ENCODE assay signal across 19 mouse cellular contexts in the genomic region with DNA sequence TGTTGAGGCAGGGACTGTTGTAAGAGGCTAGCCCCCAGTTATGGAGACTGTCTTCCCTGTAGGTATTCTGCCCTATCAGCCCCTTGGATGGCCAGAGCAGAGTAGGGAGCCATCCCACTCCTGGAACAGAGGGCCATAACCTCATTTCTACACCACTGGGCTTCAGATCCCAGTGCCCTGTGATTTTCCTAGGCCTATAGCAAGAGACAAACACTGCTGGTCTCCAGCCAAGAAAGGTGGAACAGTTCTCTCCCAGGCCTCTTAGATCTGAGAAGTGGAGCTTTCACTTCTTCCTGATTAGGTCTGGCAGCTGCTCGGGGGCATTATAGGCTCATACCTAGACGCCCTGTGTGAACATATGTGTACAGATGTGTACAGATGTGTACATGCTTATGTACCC. TPM values are rescaled to one million over a fixed set of nuclear protein-coding genes. Genes with fewer than 3 reads are reported as not detected.
DNase-seq lines count a peak whose midpoint lies in the region; ATAC-seq and TF ChIP-seq lines count a peak whose summit lies in the region.
"Had no signal": no experiment of that assay in that cellular context is flagged by ENCODE, and none has a peak within 500 bp of the region (broad histone marks: within the 10 kb centered on the region; RNA-seq: fewer than 3 reads in every experiment).

No protein-coding gene starts in this region.

- no peaks in the 10 kb centered on the region for H3K36me3 ChIP-seq in heart, embryonic 13.5 days
- no peaks in the 10 kb centered on the region for H3K36me3 ChIP-seq in heart, embryonic 11.5 days (ENCODE audit: control insufficient read depth, insufficient read depth, low read length)
- no peaks in the 10 kb centered on the region for H3K36me3 ChIP-seq in kidney, adult 2 months (ENCODE audit: control insufficient read depth, insufficient read depth, low read length)
- H3K36me3 ChIP-seq: embryonic facial prominence, embryonic 12.5 days; neural tube, embryonic 13.5 days had no signal

- H3K9me3 ChIP-seq in heart, embryonic 13.5 days, result no peaks in the 10 kb centered on the region
- H3K9me3 ChIP-seq in heart, embryonic 11.5 days (replicated peaks; ENCODE audit: control insufficient read depth, low read length), result no peaks in the 10 kb centered on the region
- H3K9me3 ChIP-seq: embryonic facial prominence, embryonic 12.5 days; neural tube, embryonic 13.5 days had no signal

- TF ChIP-seq CTCF in left cerebral cortex, adult 2 months (IDR thresholded peaks at IDR 0.05), result no peak
- no peak for TF ChIP-seq CTCF in kidney, adult 2 months (conservative IDR thresholded peaks at IDR 0.05; ENCODE audit: insufficient read depth, insufficient read length, low read depth, low read length)

- H3K27me3 ChIP-seq in heart, embryonic 13.5 days (replicated peaks), result peaks cover 28% of the 10 kb centered on the region
- peaks cover 7% of the 10 kb centered on the region; the same call in 1 of the 2 replicates for H3K27me3 ChIP-seq in heart, embryonic 11.5 days (ENCODE audit: control insufficient read depth, insufficient read depth, low read length)
- no peaks in the 10 kb centered on the region for H3K27me3 ChIP-seq in kidney, adult 2 months (replicated peaks; ENCODE audit: control insufficient read depth, insufficient read depth, low read length)

- H3K4me2 ChIP-seq in heart, embryonic 13.5 days, result no peak overlapping the region
- H3K4me2 ChIP-seq in heart, embryonic 11.5 days, result no peak overlapping the region
- H3K4me2 ChIP-seq: embryonic facial prominence, embryonic 12.5 days; neural tube, embryonic 13.5 days had no signal

- WGBS in heart, embryonic 13.5 days, result 55% methylated on average over 2 of the region's 2 CpGs
- 73% methylated on average over 2 of the region's 2 CpGs for WGBS in heart, embryonic 11.5 days (ENCODE audit: insufficient replicate concordance)
- WGBS in kidney, adult 2 months, result 76% methylated on average over 2 of the region's 2 CpGs

- no peak for TF ChIP-seq POLR2A in kidney, adult 2 months (IDR thresholded peaks at IDR 0.05; ENCODE audit: low read depth, low read length)

- H3K4me3 ChIP-seq in heart, embryonic 13.5 days, result no peak overlapping the region
- H3K4me3 ChIP-seq in heart, embryonic 11.5 days (ENCODE audit: low read depth, low read length), result no peak overlapping the region
- H3K4me3 ChIP-seq in left cerebral cortex, adult 2 months, result no peak overlapping the region
- no peak overlapping the region for H3K4me3 ChIP-seq in kidney, adult 2 months (ENCODE audit: insufficient read depth, low read depth, low read length)
- H3K4me3 ChIP-seq: embryonic facial prominence, embryonic 12.5 days; neural tube, embryonic 13.5 days had no signal

- no peak for ATAC-seq in heart, embryonic 13.5 days (ENCODE audit: extremely low read depth, insufficient number of reproducible peaks, low FRiP score, low TSS enrichment)
- ATAC-seq in heart, embryonic 11.5 days (replicated peaks; ENCODE audit: insufficient number of reproducible peaks, low FRiP score, low TSS enrichment), result no peak
- ATAC-seq: activated CD4-positive, CD25-positive, alpha-beta regulatory T cell, adult 4 months had no signal

- no peak for DNase-seq in left cerebral cortex, adult 2 months (ENCODE audit: extremely low spot score in 1 of 2, low spot score in 2 of 2)
- no peak for DNase-seq in left cerebral cortex, postnatal 25 days (ENCODE audit: low spot score in 2 of 2)
- peak; percentile 76 for DNase-seq in adipocyte (ENCODE audit: low spot score)
- DNase-seq in cerebellum, adult 9-10 months, result peak; percentile 68
- DNase-seq in kidney, adult 2 months, result no peak
- no peak for DNase-seq in spleen, postnatal 36 days (ENCODE audit: low spot score in 2 of 2)
- DNase-seq: gastrocnemius, postnatal 14 days; heart, postnatal 14 days; kidney, adult 8-10 months; kidney, postnatal 4 days; thymus, postnatal 4 days had no signal

- H3K27ac ChIP-seq in heart, embryonic 13.5 days (replicated peaks), result peak overlapping the region; percentile 33
- no peak overlapping the region for H3K27ac ChIP-seq in heart, embryonic 11.5 days (ENCODE audit: low read depth, low read length)
- peak overlapping the region; percentile 37; the same call in 1 of the 2 replicates for H3K27ac ChIP-seq in left cerebral cortex, adult 2 months
- no peak overlapping the region for H3K27ac ChIP-seq in kidney, adult 2 months (ENCODE audit: insufficient read depth, low read depth, low read length)
- H3K27ac ChIP-seq: embryonic facial prominence, embryonic 12.5 days; neural tube, embryonic 13.5 days had no signal

- peaks cover 24% of the 10 kb centered on the region for H3K4me1 ChIP-seq in heart, embryonic 13.5 days
- peaks cover 2% of the 10 kb centered on the region; the same call in 1 of the 2 replicates for H3K4me1 ChIP-seq in heart, embryonic 11.5 days (ENCODE audit: control insufficient read depth, insufficient read depth, low read length)
- H3K4me1 ChIP-seq in kidney, adult 2 months (ENCODE audit: control insufficient read depth, insufficient read depth, low read length), result no peaks in the 10 kb centered on the region

- no peak overlapping the region for H3K9ac ChIP-seq in heart, embryonic 13.5 days
- no peak overlapping the region for H3K9ac ChIP-seq in heart, embryonic 11.5 days (ENCODE audit: low read depth, low read length)
- H3K9ac ChIP-seq: embryonic facial prominence, embryonic 12.5 days; neural tube, embryonic 13.5 days had no signal

- intact Hi-C loops in left cerebral cortex, adult 2 months (cut with DNase I), result no loop called here
- intact Hi-C loops in left cerebral cortex, postnatal 25 days (cut with DNase I), result no loop called here

RNA-seq across cellular contexts. Expression of a gene that starts 3.2 kb away (rescaled TPM):
- polyA plus RNA-seq in heart, embryonic 13.5 days (2015; fragmentation: Nextera tagmentation; extraction: Ambion mirVana), result 0.17 and 0.24 TPM in 2 replicates
- polyA plus RNA-seq in heart, embryonic 11.5 days (2014; fragmentation: Nextera tagmentation; extraction: Ambion mirVana), result 0.21 and 0.27 TPM in 2 replicates
- total RNA-seq in left cerebral cortex, adult 2 months (2021), result 100 to 1,000 TPM; 197 to 209 TPM
- total RNA-seq in left cerebral cortex, postnatal 25 days (2021), result 100 to 1,000 TPM; 186 to 188 TPM
- polyA plus RNA-seq in kidney, adult 2 months (2012; rRNA removed), result 0.35 and 0.67 TPM in 2 replicates
- total RNA-seq: CH12.LX had no signal

RNA-seq across cellular contexts. Expression of a gene that starts 3.7 kb away (rescaled TPM):
- not detected in 2 replicates for polyA plus RNA-seq in heart, embryonic 13.5 days (2015; fragmentation: Nextera tagmentation; extraction: Ambion mirVana)
- not detected in 2 replicates for polyA plus RNA-seq in heart, embryonic 11.5 days (2014; fragmentation: Nextera tagmentation; extraction: Ambion mirVana)
- not detected for total RNA-seq in left cerebral cortex, adult 2 months (2021)
- total RNA-seq in left cerebral cortex, postnatal 25 days (2021), result not detected
- not detected in 2 replicates for polyA plus RNA-seq in kidney, adult 2 months (2012; rRNA removed)
- total RNA-seq: CH12.LX; gastrocnemius, postnatal 14 days; heart, postnatal 14 days; left cerebral cortex, adult 8-10 months had no signal
- polyA plus RNA-seq: activated CD4-positive, CD25-positive, alpha-beta regulatory T cell, adult 4 months; embryonic facial prominence, embryonic 12.5 days; limb, embryonic 14.5 days; neural tube, embryonic 13.5 days had no signal

RNA-seq across cellular contexts. Expression of a gene that starts 13.8 kb away (rescaled TPM):
- polyA plus RNA-seq in heart, embryonic 13.5 days (2015; fragmentation: Nextera tagmentation; extraction: Ambion mirVana), result 2.2 and 2.9 TPM in 2 replicates
- 1.0 and 1.3 TPM in 2 replicates for polyA plus RNA-seq in heart, embryonic 11.5 days (2014; fragmentation: Nextera tagmentation; extraction: Ambion mirVana)
- 1 to 10 TPM; 4.0 to 4.7 TPM for total RNA-seq in left cerebral cortex, adult 2 months (2021)
- total RNA-seq in left cerebral cortex, postnatal 25 days (2021), result 1 to 10 TPM; 3.7 to 3.8 TPM
- 3.4 and 3.6 TPM in 2 replicates for polyA plus RNA-seq in kidney, adult 2 months (2012; rRNA removed)
- total RNA-seq: CH12.LX had no signal
- polyA plus RNA-seq: activated CD4-positive, CD25-positive, alpha-beta regulatory T cell, adult 4 months had no signal

RNA-seq across cellular contexts. Expression of a gene that starts 30.7 kb away (rescaled TPM):
- polyA plus RNA-seq in heart, embryonic 13.5 days (2015; fragmentation: Nextera tagmentation; extraction: Ambion mirVana), result 36.2 and 38.3 TPM in 2 replicates
- 45.4 and 46.7 TPM in 2 replicates for polyA plus RNA-seq in heart, embryonic 11.5 days (2014; fragmentation: Nextera tagmentation; extraction: Ambion mirVana)
- total RNA-seq in left cerebral cortex, adult 2 months (2021), result 10 to 100 TPM; 42.7 to 47.9 TPM
- total RNA-seq in left cerebral cortex, postnatal 25 days (2021), result 10 to 100 TPM; 38.3 to 39.7 TPM
- 8.1 and 8.7 TPM in 2 replicates for polyA plus RNA-seq in kidney, adult 2 months (2012; rRNA removed)

RNA-seq across cellular contexts. Expression of a gene that starts 37.5 kb away (rescaled TPM):
- 100 and 115 TPM in 2 replicates for polyA plus RNA-seq in heart, embryonic 13.5 days (2015; fragmentation: Nextera tagmentation; extraction: Ambion mirVana)
- polyA plus RNA-seq in heart, embryonic 11.5 days (2014; fragmentation: Nextera tagmentation; extraction: Ambion mirVana), result 117 and 135 TPM in 2 replicates
- total RNA-seq in left cerebral cortex, adult 2 months (2021), result 1 to 10 TPM in 1 of 2 experiments, under 1 TPM in 1; 0.75 to 1.0 TPM
- 1 to 10 TPM in 1 of 2 experiments, under 1 TPM in 1; 0.94 to 2.2 TPM for total RNA-seq in left cerebral cortex, postnatal 25 days (2021)
- polyA plus RNA-seq in kidney, adult 2 months (2012; rRNA removed), result 0.56 and 0.61 TPM in 2 replicates

Comparison
In these comparisons a context has a peak if more than half of its experiments do, and no peak if none do; other contexts are left out.
1. H3K27ac ChIP-seq: peak in heart, embryonic 13.5 days (single experiment) and left cerebral cortex, adult 2 months (single experiment); none in heart, embryonic 11.5 days (single experiment) and kidney, adult 2 months (single experiment).
2. DNase-seq: peak in adipocyte (single experiment) and cerebellum, adult 9-10 months (single experiment); none in left cerebral cortex, adult 2 months (0 of 2), left cerebral cortex, postnatal 25 days (0 of 2), kidney, adult 2 months (single experiment) and spleen, postnatal 36 days (0 of 2).